Mouse (Mus musculus): ENCODE results near the gene Snrnp25. TPM values are rescaled to one million over a fixed set of nuclear protein-coding genes. Genes with fewer than 3 reads are reported as not detected.

The Snrnp25 gene
- 58.0 and 60.7 TPM in 2 replicates for polyA plus RNA-seq (2014; fragmentation: Nextera tagmentation; extraction: Ambion mirVana)

DNA sequence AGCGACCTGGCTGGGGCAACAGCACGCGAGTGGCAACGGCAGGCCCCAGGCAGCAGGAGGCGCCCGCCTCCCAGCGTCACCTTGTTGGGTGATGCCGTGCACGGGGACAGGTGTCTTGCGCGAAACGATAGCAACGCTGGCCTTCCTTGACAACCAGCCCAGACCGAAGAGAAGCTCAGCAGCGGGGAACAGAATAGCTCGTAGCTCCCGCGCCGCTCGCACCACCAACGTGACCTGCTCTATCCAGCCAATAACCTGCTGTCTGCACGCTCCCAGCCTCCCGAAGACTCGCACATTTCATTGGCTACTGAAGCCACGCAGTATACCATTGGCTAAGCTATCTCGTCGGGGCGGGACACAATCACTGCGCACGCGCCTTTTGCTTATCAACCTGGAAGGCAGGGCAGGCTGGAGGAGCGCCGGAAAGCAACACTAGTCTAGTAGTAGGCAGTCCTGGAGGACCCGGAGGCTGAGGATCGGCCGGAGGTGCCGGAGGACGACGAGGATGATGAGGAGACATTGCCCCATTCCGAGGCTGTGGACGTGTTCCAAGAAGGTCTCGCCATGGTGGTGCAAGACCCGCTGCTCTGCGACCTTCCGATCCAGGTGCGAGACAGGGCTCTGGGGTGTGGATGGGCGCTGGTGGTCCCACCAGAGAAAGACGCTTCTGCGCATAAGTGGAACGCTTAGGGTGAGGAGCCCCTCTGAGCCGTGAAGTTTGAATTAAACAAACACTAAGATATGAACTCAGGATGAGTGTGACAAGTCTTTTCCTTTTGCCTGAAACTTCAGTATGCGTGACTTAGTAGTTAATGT lies at the start of gene Snrnp25:
Snrnp25 (plus strand) TSS at position 358 of the 816 bp plus-strand sequence.
- Histone ChIP-seq H3K27ac (ENCODE audit: low read depth) (peak within 1 kb of the TSS; percentile 47; the same call in 1 of the 2 replicates), H3K4me3 (ENCODE audit: low read depth, low read length) (peak within 1 kb of the TSS; percentile 64), H3K9me3 (ENCODE audit: control insufficient read depth, low read length) (no peaks in the 10 kb centered on the region), H3K4me2 (ENCODE audit: low read length) (peak within 1 kb of the TSS; percentile 61), H3K36me3 (ENCODE audit: control insufficient read depth, insufficient read depth, low read length) (peaks cover 26% of the 10 kb centered on the region), H3K9ac (ENCODE audit: low read length) (peak within 1 kb of the TSS; percentile 62), H3K4me1 (replicated peaks; ENCODE audit: control insufficient read depth, insufficient read depth, low read length) (peaks cover 5% of the 10 kb centered on the region; the same call in 1 of the 2 replicates), H3K27me3 (replicated peaks; ENCODE audit: control insufficient read depth, insufficient read depth, low read length) (no peaks in the 10 kb centered on the region)
- under 1% methylated on average over 52 of the region's 52 CpGs for WGBS
- ATAC-seq (replicated peaks; ENCODE audit: low FRiP score, low TSS enrichment, low read depth) (peak; percentile 100), DNase-seq (ENCODE audit: low spot score) (peak; percentile 94)

DNA sequence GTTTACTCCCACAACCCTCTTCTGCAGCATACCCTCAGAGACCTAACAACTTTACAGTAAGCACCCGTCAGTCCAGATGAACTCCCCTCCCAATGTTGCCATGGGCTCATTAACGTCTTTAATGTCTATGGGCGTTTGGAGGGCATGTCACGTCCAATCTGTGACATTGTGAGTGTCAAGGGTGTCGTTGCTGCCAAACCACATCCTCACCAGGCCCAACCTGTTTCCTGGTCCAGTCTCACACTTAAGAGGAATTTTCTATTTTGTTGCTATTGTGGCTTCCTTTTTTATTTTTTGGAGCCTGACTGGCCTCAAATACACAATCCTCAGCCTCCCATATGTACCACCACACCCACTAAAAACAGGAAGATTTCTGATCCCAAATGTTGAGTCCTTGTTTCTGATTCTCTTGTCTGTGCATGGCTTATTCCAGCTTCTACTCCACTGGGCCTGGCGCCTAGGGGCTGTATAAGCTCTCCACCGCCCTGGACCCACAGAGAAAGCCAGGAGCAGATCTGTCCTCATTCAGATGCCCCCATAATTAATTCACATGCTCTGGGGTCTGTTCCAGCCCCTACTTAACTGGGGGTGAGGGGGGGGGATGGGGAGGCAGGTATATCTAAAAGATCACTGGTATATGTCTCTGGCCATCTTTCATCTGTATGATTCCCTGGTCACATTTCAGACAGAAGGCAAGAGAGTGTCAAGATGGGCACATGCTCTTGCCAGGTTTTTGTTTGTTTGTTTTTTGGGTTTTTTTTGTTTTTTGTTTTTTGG lies 48.2 kb upstream of the Snrnp25 start:
- no peaks in the 10 kb centered on the region for H3K9me3 ChIP-seq (ENCODE audit: control insufficient read depth, low read length)
- no peak overlapping the region for H3K4me2 ChIP-seq (ENCODE audit: low read length)
- WGBS, result 83% methylated on average over 7 of the region's 7 CpGs
- no peak for DNase-seq (ENCODE audit: low spot score)
- H3K4me3 ChIP-seq (ENCODE audit: low read depth, low read length), result no peak overlapping the region
- ATAC-seq (replicated peaks; ENCODE audit: low FRiP score, low TSS enrichment, low read depth), result no peak
- H3K27ac ChIP-seq (ENCODE audit: low read depth), result no peak overlapping the region
- no peak overlapping the region for H3K9ac ChIP-seq (ENCODE audit: low read length)
- no peaks in the 10 kb centered on the region for H3K36me3 ChIP-seq (ENCODE audit: control insufficient read depth, insufficient read depth, low read length)
- H3K27me3 ChIP-seq (replicated peaks; ENCODE audit: control insufficient read depth, insufficient read depth, low read length), result 0 out of 2 replicates have a peak, but pooled peaks cover 5% of the 10 kb centered on the region
- 0 out of 2 replicates have a peak, but pooled peaks cover 3% of the 10 kb centered on the region for H3K4me1 ChIP-seq (replicated peaks; ENCODE audit: control insufficient read depth, insufficient read depth, low read length)

GRCm38 (mm10) chr11:32157791-32158594 lies 47.2 kb upstream of the Snrnp25 start:
- no peak overlapping the region for H3K27ac ChIP-seq (ENCODE audit: low read depth)
- WGBS, result 70% methylated on average over 18 of the region's 18 CpGs
- ATAC-seq (replicated peaks; ENCODE audit: low FRiP score, low TSS enrichment, low read depth), result no peak
- H3K9me3 ChIP-seq (ENCODE audit: control insufficient read depth, low read length), result no peaks in the 10 kb centered on the region
- no peak overlapping the region for H3K9ac ChIP-seq (ENCODE audit: low read length)
- H3K4me3 ChIP-seq (ENCODE audit: low read depth, low read length), result no peak overlapping the region
- no peaks in the 10 kb centered on the region for H3K36me3 ChIP-seq (ENCODE audit: control insufficient read depth, insufficient read depth, low read length)
- 0 out of 2 replicates have a peak, but pooled peaks cover 5% of the 10 kb centered on the region for H3K27me3 ChIP-seq (replicated peaks; ENCODE audit: control insufficient read depth, insufficient read depth, low read length)
- H3K4me2 ChIP-seq (ENCODE audit: low read length), result no peak overlapping the region
- no peak for DNase-seq (ENCODE audit: low spot score)
- H3K4me1 ChIP-seq (replicated peaks; ENCODE audit: control insufficient read depth, insufficient read depth, low read length), result 0 out of 2 replicates have a peak, but pooled peaks cover 3% of the 10 kb centered on the region

- Histone ChIP-seq H3K27ac (ENCODE audit: low read depth) (no peak overlapping the region), H3K36me3 (ENCODE audit: control insufficient read depth, insufficient read depth, low read length) (no peaks in the 10 kb centered on the region), H3K4me1 (replicated peaks; ENCODE audit: control insufficient read depth, insufficient read depth, low read length) (0 out of 2 replicates have a peak, but pooled peaks cover 3% of the 10 kb centered on the region), H3K4me2 (ENCODE audit: low read length) (no peak overlapping the region), H3K9ac (ENCODE audit: low read length) (no peak overlapping the region), H3K4me3 (ENCODE audit: low read depth, low read length) (no peak overlapping the region), H3K9me3 (ENCODE audit: control insufficient read depth, low read length) (no peaks in the 10 kb centered on the region), H3K27me3 (replicated peaks; ENCODE audit: control insufficient read depth, insufficient read depth, low read length) (0 out of 2 replicates have a peak, but pooled peaks cover 5% of the 10 kb centered on the region)
- WGBS, result 91% methylated on average over 3 of the region's 3 CpGs
- DNase-seq (ENCODE audit: low spot score) (no peak), ATAC-seq (replicated peaks; ENCODE audit: low FRiP score, low TSS enrichment, low read depth) (no peak)
Observed at GRCm38 (mm10) chr11:32159176-32159575, 46.0 kb upstream of the Snrnp25 start.

DNA sequence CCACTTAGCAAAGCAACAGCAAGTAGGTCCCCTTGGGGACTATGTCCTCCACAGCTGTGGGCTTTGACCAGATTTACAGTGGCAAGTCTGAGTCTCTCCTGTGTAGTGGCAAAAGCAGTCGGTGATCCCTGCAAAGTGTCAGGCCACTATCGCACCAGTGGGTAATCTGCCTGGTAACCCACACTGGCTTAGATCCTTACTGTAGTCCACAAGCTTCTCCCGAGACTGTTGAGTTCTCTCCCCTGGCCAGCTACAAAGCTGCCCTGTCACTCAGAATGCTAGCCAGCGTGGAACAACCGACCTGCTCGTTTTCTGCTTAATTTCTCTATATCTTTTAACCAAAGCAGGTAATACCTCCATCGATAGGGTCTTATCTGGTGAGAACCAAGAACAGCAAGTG lies 44.9 kb upstream of the Snrnp25 start:
- Histone ChIP-seq H3K9ac (ENCODE audit: low read length) (no peak overlapping the region), H3K27ac (ENCODE audit: low read depth) (no peak overlapping the region), H3K4me1 (replicated peaks; ENCODE audit: control insufficient read depth, insufficient read depth, low read length) (0 out of 2 replicates have a peak, but pooled peaks cover 3% of the 10 kb centered on the region), H3K4me2 (ENCODE audit: low read length) (no peak overlapping the region), H3K36me3 (ENCODE audit: control insufficient read depth, insufficient read depth, low read length) (no peaks in the 10 kb centered on the region), H3K27me3 (replicated peaks; ENCODE audit: control insufficient read depth, insufficient read depth, low read length) (0 out of 2 replicates have a peak, but pooled peaks cover 5% of the 10 kb centered on the region), H3K4me3 (ENCODE audit: low read depth, low read length) (no peak overlapping the region), H3K9me3 (ENCODE audit: control insufficient read depth, low read length) (no peaks in the 10 kb centered on the region)
- DNase-seq (ENCODE audit: low spot score) (no peak), ATAC-seq (replicated peaks; ENCODE audit: low FRiP score, low TSS enrichment, low read depth) (no peak)
- 75% methylated on average over 7 of the region's 7 CpGs for WGBS

DNA sequence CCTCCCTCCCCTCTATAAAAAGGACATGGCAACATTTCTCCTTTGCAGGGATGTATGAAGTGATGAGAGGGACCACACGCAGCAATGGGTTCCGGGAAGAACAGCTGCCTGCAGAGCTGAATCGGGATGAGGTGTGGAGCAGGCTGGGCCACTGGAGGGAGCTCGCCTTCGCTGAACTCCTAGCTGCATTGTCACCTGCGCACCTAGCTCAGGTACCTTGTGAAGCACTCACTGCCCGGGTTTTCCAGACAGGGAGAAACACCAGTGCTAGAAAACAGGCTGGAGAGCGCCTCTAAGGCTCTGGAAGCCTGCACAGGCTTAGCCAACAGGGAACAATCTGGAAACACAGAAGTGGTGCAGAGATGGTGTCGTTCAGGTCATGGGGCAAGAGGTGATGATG lies 43.7 kb upstream of the Snrnp25 start:
- Histone ChIP-seq H3K27me3 (replicated peaks; ENCODE audit: control insufficient read depth, insufficient read depth, low read length) (0 out of 2 replicates have a peak, but pooled peaks cover 5% of the 10 kb centered on the region), H3K9ac (ENCODE audit: low read length) (peak overlapping the region; percentile 20; the same call in 1 of the 2 replicates), H3K36me3 (ENCODE audit: control insufficient read depth, insufficient read depth, low read length) (no peaks in the 10 kb centered on the region), H3K9me3 (ENCODE audit: control insufficient read depth, low read length) (no peaks in the 10 kb centered on the region), H3K27ac (ENCODE audit: low read depth) (no peak overlapping the region), H3K4me1 (replicated peaks; ENCODE audit: control insufficient read depth, insufficient read depth, low read length) (0 out of 2 replicates have a peak, but pooled peaks cover 3% of the 10 kb centered on the region), H3K4me3 (ENCODE audit: low read depth, low read length) (peak overlapping the region; percentile 27; the same call in 1 of the 2 replicates), H3K4me2 (ENCODE audit: low read length) (peak overlapping the region; percentile 53)
- peak; percentile 71 for ATAC-seq (replicated peaks; ENCODE audit: low FRiP score, low TSS enrichment, low read depth)
- DNase-seq (ENCODE audit: low spot score), result peak; percentile 69
- WGBS, result 2% methylated on average over 9 of the region's 9 CpGs

DNA sequence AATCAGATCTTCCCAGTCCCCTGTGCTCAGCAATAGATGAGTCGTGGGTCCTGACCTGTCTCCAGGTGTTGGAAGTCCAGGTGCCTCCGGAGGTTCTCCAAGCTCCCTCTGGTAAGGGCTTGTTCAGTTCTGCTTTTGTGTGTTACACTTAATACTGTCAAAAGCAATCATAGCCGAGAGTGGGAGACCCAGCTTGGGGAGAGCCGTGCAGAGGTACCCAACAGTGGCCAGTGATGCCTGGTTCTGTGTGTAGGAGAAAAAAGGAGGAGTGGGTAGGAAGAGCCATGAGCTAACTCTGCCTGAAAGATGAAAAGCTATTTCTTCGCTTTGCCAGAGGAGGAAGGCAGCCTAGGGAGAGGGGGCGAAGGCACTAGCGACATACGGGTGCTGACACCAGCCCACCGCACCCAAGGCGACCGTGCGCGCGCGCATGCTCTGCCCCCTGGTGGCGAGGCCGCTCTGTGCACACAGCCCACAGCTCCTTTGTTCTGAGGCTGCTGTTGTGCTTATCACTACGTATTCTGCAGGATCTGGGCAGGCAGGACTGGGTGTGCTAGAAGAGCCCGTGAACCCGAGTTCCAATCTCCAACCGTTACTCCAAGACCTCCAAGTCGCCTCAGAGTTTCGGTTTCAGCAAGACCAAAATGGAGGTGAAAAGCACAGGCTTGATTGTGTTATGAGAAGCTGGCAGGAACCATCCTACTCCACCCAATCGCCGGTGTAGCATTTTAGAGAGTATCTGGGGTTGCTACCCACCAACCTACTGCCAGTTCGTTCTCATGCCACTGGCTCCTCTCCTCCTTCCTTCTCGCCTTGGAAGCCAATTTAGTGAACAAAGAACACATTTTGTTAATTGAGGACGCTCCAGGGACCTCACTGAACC lies 43.1 kb upstream of the Snrnp25 start:
- no peaks in the 10 kb centered on the region for H3K9me3 ChIP-seq (ENCODE audit: control insufficient read depth, low read length)
- ATAC-seq (replicated peaks; ENCODE audit: low FRiP score, low TSS enrichment, low read depth), result peak; percentile 88
- no peak overlapping the region for H3K27ac ChIP-seq (ENCODE audit: low read depth)
- H3K4me1 ChIP-seq (replicated peaks; ENCODE audit: control insufficient read depth, insufficient read depth, low read length), result 0 out of 2 replicates have a peak, but pooled peaks cover 3% of the 10 kb centered on the region
- peak overlapping the region; percentile 20 for H3K9ac ChIP-seq (ENCODE audit: low read length)
- H3K4me2 ChIP-seq (ENCODE audit: low read length), result peak overlapping the region; percentile 53
- H3K4me3 ChIP-seq (ENCODE audit: low read depth, low read length), result peak overlapping the region; percentile 27
- 0 out of 2 replicates have a peak, but pooled peaks cover 5% of the 10 kb centered on the region for H3K27me3 ChIP-seq (replicated peaks; ENCODE audit: control insufficient read depth, insufficient read depth, low read length)
- H3K36me3 ChIP-seq (ENCODE audit: control insufficient read depth, insufficient read depth, low read length), result no peaks in the 10 kb centered on the region
- peak; percentile 93 for DNase-seq (ENCODE audit: low spot score)
- WGBS, result 17% methylated on average over 28 of the region's 28 CpGs
